Mouse (Mus musculus) midbrain, embryonic 10.5 days (tissue): ENCODE measurements around the gene Orm1. TPM values are rescaled to one million over a fixed set of nuclear protein-coding genes. Genes with fewer than 3 reads are reported as not detected.

ENCODE experiments used
- DNase-seq: peaks from one replicate; pipeline ENCODE4 v3.0.0-alpha.2; 2017; ENCODE audit warnings: low spot score
- H3K27ac ChIP-seq: fragments of 300-500 bp; sonication (generic); replicated peaks from 2 replicates; pipeline ENCODE4 v1.5.1; 2016; ENCODE audit warnings: mild to moderate bottlenecking
- H3K27me3 ChIP-seq: fragments of 300-500 bp; sonication (generic); 2 replicates; pipeline ENCODE4 v1.6.1; 2016; ENCODE audit warnings: low read depth, mild to moderate bottlenecking; ENCODE audit not compliant: poor library complexity, severe bottlenecking
- H3K36me3 ChIP-seq: fragments of 300-500 bp; sonication (generic); 2 replicates; pipeline ENCODE4 v1.6.1; 2016; ENCODE audit warnings: mild to moderate bottlenecking, moderate library complexity
- H3K4me1 ChIP-seq: fragments of 300-500 bp; sonication (generic); 2 replicates; pipeline ENCODE4 v1.6.1; 2016
- H3K4me3 ChIP-seq: fragments of 300-500 bp; sonication (generic); 2 replicates; pipeline ENCODE4 v1.5.1; 2016; ENCODE audit warnings: mild to moderate bottlenecking, moderate library complexity
- H3K9me3 ChIP-seq: fragments of 300-500 bp; sonication (generic); replicated peaks from 2 replicates; pipeline ENCODE4 v1.6.1; 2016; ENCODE audit warnings: mild to moderate bottlenecking
- WGBS: fragments of 180-500 bp; shearing (Covaris S2); methylation state at CpG from one replicate; pipeline ENCODE4 v1.1.7; 2016; 5-methylcytosine and 5-hydroxymethylcytosine counted together
- polyA plus RNA-seq: library from polyadenylated mRNA; unstranded; fragments of >200 nt; fragmentation: Nextera tagmentation; extraction: Ambion mirVana; gene quantifications from 2 replicates; pipeline ENCODE4 v1.2.1, GENCODE M21; 2016

Orm1 gene
- polyA plus RNA-seq, 1 experiment from 2014 or later: not detected

DNA sequence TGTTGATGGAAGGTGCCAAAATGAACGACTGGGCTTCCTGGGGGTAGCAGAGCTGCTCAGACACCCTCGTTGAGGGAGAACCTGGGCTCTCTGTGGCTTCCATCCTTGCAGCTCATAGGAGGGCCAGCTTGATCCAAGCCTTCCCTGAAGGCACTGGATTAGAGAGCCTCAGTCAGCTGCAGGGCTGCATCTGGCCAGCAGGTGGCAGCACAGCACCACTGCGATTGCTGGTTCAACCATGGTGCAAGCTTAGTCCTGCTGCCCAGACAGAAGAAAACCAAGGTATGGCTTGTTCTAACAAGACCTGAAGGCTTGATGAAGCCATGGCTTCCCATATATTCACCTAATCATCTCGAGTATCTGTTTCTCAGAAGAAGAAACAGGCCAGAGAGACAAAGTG is 24.2 kb downstream of the Orm1 start:
- Histone ChIP-seq H3K4me3 (no peak overlapping the region), H3K27ac (no peak overlapping the region), H3K27me3 (no peaks in the 10 kb centered on the region), H3K36me3 (peaks cover 57% of the 10 kb centered on the region), H3K9me3 (no peaks in the 10 kb centered on the region), H3K4me1 (peaks cover 15% of the 10 kb centered on the region)
- DNase-seq: peak; percentile 83
- WGBS: 19% methylated on average over 4 of the region's 4 CpGs

DNA sequence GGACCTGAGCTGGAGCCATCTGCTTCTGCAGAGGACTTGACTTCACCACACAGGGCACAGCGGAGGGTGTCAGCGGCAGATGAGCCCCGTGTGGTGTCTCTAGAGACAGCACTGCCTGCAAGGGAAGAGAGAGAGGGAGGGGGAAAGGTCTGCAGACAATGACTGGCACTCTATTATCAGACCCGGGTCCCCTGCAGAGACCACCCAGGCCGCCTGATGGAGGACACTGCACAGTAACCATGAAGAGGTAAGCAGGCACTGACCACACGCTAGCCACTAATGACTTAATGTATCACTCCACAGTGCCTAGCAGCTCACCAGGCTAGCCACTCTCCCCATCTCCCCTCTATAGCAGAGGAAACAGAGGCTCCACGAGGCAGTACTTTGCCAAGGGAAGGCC is 26.5 kb downstream of the Orm1 start:
- no peaks in the 10 kb centered on the region for H3K27me3 ChIP-seq
- 43% methylated on average over 7 of the region's 7 CpGs for WGBS
- H3K36me3 ChIP-seq: peaks cover 80% of the 10 kb centered on the region
- no peaks in the 10 kb centered on the region for H3K9me3 ChIP-seq
- DNase-seq: no peak
- no peak overlapping the region for H3K4me3 ChIP-seq
- H3K4me1 ChIP-seq: peaks cover 15% of the 10 kb centered on the region
- H3K27ac ChIP-seq: 0 out of 2 replicates have a peak overlapping the region, but pooled peaks have one; percentile 5

DNA sequence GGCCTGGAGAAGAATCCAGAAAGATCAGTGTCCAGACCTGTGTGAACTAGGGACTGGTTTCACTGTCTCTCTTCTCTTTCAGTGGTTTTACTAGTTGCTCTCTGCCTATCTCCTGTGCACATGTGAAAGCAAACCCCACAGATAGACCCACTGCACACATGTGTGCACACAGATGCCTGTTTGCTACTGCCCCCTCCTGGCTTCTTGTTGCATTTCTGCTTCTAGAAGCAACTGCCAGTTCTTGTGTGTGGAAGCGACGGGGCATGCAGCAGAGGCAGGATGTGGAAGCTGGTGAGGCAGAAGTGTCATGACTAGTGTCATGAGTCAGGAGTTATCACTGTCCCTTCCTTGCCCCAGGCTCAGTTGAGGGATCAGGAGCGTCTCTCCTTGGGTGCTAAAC is 27.5 kb downstream of the Orm1 start:
- Histone ChIP-seq H3K4me3 (no peak overlapping the region), H3K4me1 (peaks cover 15% of the 10 kb centered on the region), H3K9me3 (no peaks in the 10 kb centered on the region), H3K36me3 (peaks cover 88% of the 10 kb centered on the region), H3K27ac (no peak overlapping the region), H3K27me3 (no peaks in the 10 kb centered on the region)
- 67% methylated on average over 3 of the region's 3 CpGs for WGBS
- peak; percentile 38 for DNase-seq

DNA sequence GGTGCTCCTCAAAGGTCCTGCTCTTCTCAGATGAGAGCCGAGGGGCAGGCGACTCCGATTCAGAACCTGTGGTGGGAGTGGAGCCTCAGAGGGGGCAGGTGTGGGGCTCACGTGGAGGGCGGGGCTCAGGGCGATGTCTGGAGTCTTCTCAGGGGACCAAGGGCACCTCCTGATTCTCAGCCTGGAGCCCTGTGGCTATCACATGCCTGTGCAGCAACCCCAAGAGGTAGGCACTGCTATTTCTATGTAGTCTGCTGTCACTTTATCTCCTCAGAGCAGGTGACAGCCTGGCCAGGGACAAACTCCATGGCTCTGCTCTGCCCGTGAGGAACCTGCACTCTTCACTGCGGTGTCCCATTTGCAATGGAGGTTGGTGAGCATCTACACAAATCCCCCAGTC is 29.0 kb downstream of the Orm1 start:
- no peak overlapping the region for H3K4me3 ChIP-seq
- H3K27ac ChIP-seq: no peak overlapping the region
- peaks cover 15% of the 10 kb centered on the region for H3K4me1 ChIP-seq
- no peak for DNase-seq
- no peaks in the 10 kb centered on the region for H3K27me3 ChIP-seq
- 91% methylated on average over 8 of the region's 8 CpGs for WGBS
- no peaks in the 10 kb centered on the region for H3K9me3 ChIP-seq
- peaks cover 90% of the 10 kb centered on the region for H3K36me3 ChIP-seq

DNA sequence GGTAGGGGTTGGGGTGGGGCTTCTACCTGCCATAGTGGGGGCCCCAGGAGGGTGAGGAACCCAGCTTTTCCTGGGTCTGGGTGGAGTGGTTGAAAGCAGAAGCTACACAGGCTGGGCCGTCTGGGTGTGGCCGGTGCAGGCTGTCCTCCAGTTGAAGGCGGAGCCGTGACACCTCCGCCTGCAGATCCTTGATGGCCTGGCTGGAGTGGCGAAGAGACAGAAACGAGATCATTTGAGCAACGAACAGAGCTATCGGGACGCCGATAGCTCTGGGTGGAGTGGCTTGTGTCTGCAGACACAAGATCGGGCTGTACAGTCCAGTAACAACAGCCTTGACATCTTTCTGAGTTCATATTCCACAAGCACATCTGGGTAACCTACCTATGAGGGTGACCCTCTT is 30.0 kb downstream of the Orm1 start:
- Histone ChIP-seq H3K36me3 (peaks cover 92% of the 10 kb centered on the region), H3K9me3 (no peaks in the 10 kb centered on the region), H3K4me3 (no peak overlapping the region), H3K4me1 (peaks cover 15% of the 10 kb centered on the region), H3K27ac (no peak overlapping the region), H3K27me3 (no peaks in the 10 kb centered on the region)
- no peak for DNase-seq
- WGBS: 88% methylated on average over 12 of the region's 12 CpGs

DNA sequence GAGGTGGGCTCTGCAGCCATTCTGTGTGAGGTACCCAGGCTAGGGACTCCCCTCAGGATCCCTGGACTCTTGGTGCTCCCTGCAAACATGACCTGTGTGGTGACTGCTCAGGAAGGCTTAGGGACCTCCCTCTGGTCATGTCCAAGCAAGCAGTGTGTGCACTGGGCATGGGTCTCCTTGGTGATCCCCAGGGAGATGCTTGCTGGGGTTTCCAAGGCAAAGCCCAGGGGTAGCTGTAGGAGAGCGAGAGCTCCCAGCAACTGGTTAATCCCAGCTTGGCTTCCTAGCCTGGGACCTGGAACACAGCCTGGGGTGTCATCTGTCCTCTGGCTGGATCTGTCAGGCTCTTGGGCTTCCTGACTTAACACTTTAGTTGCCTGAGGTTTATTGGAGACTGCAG is 31.0 kb downstream of the Orm1 start:
- peak overlapping the region; percentile 17; the same call in 1 of the 2 replicates for H3K27ac ChIP-seq
- no peaks in the 10 kb centered on the region for H3K9me3 ChIP-seq
- no peak overlapping the region for H3K4me3 ChIP-seq
- DNase-seq: no peak
- peaks cover 11% of the 10 kb centered on the region for H3K4me1 ChIP-seq
- WGBS: 82% methylated on average over 1 of the region's 1 CpGs
- peaks cover 95% of the 10 kb centered on the region for H3K36me3 ChIP-seq
- H3K27me3 ChIP-seq: no peaks in the 10 kb centered on the region

DNA sequence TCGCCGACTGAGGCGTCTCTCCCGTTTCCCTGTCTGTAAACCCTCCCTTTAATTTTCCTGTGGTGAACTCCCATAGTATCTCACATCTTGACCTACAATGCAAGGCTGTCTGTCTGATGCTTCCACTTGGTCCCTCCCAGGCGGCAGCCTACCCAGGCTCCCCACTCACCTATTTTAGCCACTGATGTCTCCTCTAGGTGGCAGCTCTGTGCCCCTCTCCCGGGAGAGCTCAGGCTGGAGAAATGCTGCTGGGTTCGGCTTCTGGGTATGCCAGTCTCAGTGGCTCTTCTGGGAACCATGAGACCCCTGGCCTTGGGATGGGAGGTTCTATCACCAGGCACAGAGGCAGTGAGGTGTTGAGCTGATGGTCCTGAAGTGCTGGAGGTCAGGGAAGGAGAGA is 33.1 kb downstream of the Orm1 start:
- 63% methylated on average over 7 of the region's 7 CpGs for WGBS
- DNase-seq: no peak
- no peaks in the 10 kb centered on the region for H3K27me3 ChIP-seq
- no peak overlapping the region for H3K27ac ChIP-seq
- no peaks in the 10 kb centered on the region for H3K4me1 ChIP-seq
- H3K9me3 ChIP-seq: no peaks in the 10 kb centered on the region
- H3K36me3 ChIP-seq: peaks cover 100% of the 10 kb centered on the region
- no peak overlapping the region for H3K4me3 ChIP-seq

DNA sequence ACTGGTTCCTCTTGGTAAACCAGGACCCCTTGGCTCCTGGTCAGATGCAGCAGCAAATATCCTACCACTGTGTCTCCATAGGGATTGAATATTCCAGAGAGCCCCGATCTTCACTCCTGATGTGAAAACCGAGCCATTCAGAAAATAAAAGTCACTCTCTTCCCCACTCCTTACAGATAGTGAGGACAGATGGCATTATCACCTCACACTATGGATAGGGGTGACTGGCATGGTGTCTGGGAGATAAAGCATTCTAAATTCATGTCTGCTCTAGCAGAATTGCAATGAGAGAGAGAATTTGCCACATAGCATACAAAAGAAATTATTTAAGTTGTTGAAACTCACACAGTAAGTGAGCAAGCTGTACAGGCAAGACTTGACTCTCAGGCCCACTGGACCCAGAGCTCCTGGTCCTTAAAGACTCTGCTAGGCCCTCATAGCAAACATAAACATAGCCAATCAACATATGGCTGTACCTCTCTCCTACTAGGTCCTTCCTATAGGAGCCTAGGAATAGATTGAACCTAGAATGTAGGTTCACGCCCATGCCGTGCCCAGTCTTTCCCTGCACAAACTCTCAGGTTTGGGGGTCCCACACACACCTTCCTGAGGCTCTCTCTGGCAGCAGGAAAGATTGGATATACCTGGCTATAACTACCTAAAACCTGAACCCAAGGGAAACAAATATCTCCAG is 38.5 kb downstream of the Orm1 start:
- H3K27ac ChIP-seq: no peak overlapping the region
- H3K4me1 ChIP-seq: peaks cover 12% of the 10 kb centered on the region
- 91% methylated on average over 4 of the region's 4 CpGs for WGBS
- 0 out of 2 replicates have a peak, but pooled peaks cover 9% of the 10 kb centered on the region for H3K27me3 ChIP-seq
- H3K9me3 ChIP-seq: no peaks in the 10 kb centered on the region
- DNase-seq: no peak
- H3K4me3 ChIP-seq: no peak overlapping the region
- peaks cover 88% of the 10 kb centered on the region for H3K36me3 ChIP-seq

DNA sequence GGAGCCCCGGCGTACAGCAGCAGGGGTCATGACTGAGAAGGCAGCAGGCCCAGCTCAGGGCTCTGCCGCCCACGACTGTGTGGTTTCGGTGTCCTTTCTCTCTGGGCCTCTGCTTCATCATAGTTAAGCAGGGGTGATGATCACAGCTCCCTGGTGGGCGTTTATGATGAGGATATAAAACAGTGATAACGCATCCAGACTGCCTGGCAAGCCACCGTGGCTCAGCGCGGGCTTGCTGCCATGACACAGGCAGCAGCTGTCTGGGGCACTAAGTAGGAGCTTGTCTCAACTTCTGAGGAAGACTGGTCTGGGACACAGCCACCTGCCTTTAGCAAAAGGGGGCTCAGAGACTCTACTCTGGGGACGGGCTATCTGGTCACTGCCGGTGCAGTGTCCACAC is 39.1 kb downstream of the Orm1 start:
- 95% methylated on average over 12 of the region's 12 CpGs for WGBS
- Histone ChIP-seq H3K27me3 (0 out of 2 replicates have a peak, but pooled peaks cover 9% of the 10 kb centered on the region), H3K4me3 (no peak overlapping the region), H3K4me1 (peaks cover 18% of the 10 kb centered on the region), H3K9me3 (no peaks in the 10 kb centered on the region), H3K36me3 (peaks cover 86% of the 10 kb centered on the region), H3K27ac (no peak overlapping the region)
- DNase-seq: no peak

DNA sequence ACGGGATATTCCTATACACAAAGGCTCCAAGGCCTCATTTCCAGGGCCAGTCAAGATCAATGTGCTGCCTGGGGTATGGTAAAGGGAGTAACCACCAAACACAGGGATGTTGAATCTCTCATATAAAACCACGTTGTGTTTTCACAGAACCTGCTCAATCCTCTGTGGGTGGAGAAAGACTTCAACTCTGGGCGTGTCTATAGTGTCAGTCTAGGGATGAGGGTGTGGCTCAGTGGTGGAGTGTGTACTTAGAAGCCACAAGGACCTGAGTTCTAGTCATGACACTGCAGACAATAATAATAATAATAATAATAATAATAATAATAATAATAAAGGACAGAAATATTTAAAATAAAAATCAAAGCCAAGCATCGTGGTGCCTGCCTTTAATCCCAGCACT is 39.9 kb downstream of the Orm1 start:
- Histone ChIP-seq H3K9me3 (no peaks in the 10 kb centered on the region), H3K4me1 (peaks cover 26% of the 10 kb centered on the region), H3K4me3 (no peak overlapping the region), H3K36me3 (peaks cover 78% of the 10 kb centered on the region), H3K27me3 (0 out of 2 replicates have a peak, but pooled peaks cover 9% of the 10 kb centered on the region), H3K27ac (no peak overlapping the region)
- WGBS: 90% methylated on average over 4 of the region's 4 CpGs
- no peak for DNase-seq

DNA sequence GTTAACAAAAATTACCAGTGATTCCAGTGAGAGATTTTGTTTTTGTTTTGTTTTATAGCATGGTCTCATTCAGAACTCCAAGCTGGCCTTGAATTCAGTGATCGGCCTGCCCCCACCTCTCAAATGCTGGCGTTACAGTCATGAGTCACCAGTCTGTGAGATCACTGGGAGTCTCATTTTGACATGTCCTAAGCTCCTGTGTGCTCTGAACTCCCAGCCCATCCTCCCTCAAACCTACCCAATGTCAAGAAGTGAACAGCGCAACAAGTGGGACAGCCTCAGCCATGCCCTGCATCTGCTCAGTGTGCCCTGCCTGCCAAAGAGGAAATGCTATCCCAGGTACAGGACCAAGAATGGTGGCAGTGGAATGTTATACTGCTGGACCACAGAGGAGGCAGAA is 40.9 kb downstream of the Orm1 start:
- WGBS: 89% methylated on average over 3 of the region's 3 CpGs
- H3K27ac ChIP-seq: no peak overlapping the region
- peaks cover 68% of the 10 kb centered on the region for H3K36me3 ChIP-seq
- no peak overlapping the region for H3K4me3 ChIP-seq
- H3K9me3 ChIP-seq: no peaks in the 10 kb centered on the region
- peaks cover 36% of the 10 kb centered on the region for H3K4me1 ChIP-seq
- no peak for DNase-seq
- H3K27me3 ChIP-seq: 0 out of 2 replicates have a peak, but pooled peaks cover 9% of the 10 kb centered on the region

DNA sequence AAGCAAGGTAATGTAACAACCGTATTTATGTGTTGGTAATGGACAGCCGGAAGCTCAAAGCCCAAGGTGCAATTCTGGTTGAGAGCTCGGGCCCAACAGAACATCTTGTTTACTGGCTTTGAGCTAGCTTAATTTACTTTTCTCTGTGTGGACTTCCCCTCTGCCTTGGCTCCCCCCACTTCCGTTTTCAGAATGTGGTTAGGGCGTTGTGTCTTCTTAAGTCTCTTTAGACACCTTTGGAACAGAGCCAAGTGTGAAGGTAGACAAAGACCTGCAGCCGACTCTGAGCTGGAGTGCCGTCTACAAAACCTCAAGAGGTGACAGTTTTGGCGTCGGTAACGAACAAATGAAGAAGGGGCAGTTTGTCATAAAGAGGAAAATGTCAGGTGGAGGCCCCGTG is 41.4 kb downstream of the Orm1 start:
- Histone ChIP-seq H3K27ac (no peak overlapping the region), H3K36me3 (peaks cover 63% of the 10 kb centered on the region), H3K4me1 (peaks cover 41% of the 10 kb centered on the region), H3K4me3 (no peak overlapping the region), H3K27me3 (0 out of 2 replicates have a peak, but pooled peaks cover 10% of the 10 kb centered on the region), H3K9me3 (no peaks in the 10 kb centered on the region)
- WGBS: 92% methylated on average over 11 of the region's 11 CpGs
- no peak for DNase-seq

DNA sequence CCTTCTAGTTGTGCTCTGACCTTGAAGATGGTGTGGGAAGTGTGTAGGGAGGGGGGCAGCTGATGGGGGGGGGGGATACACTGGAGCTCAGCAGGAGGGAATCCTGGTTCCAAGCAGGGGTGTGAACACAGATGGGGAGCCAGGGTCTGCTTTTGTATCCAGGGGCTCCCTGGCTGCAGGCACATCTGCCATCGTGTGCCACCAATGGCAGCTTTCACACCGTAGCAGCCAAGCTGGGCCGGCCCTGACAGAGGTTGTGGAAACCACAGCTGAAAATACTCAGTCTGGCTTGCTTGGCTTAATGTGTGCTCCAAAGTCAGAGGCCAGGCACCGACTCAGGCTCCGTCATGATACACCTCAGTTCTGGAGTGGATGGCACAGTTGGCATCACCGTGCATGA is 43.7 kb downstream of the Orm1 start:
- peak overlapping the region; percentile 90 for H3K27ac ChIP-seq
- 0 out of 2 replicates have a peak, but pooled peaks cover 18% of the 10 kb centered on the region for H3K27me3 ChIP-seq
- H3K9me3 ChIP-seq: no peaks in the 10 kb centered on the region
- H3K4me3 ChIP-seq: no peak overlapping the region
- peaks cover 55% of the 10 kb centered on the region for H3K4me1 ChIP-seq
- no peak for DNase-seq
- H3K36me3 ChIP-seq: peaks cover 59% of the 10 kb centered on the region
- WGBS: 84% methylated on average over 6 of the region's 6 CpGs
